Mouse (Mus musculus) A20 (cell line): Measurements from ENCODE around the gene Cabp1.
"Not testable (repeated sequence)": the region's sequence is repeated elsewhere in the genome, so short reads cannot be mapped to it uniquely, and the experiment has no call there.

Experiments
- DNase-seq: peaks from one replicate; pipeline ENCODE4 v3.0.0-alpha.2; 2011; ENCODE audit warnings: low read depth, low spot score

The Cabp1 gene

GRCm38 (mm10) chr5:115152132-115152956 lies 41.8 kb downstream of the Cabp1 start:
- DNase-seq, result no peak

- no peak for DNase-seq
Observed at GRCm38 (mm10) chr5:115151457-115151856, 42.7 kb downstream of the Cabp1 start.

GRCm38 (mm10) chr5:115150991-115151390 lies 43.2 kb downstream of the Cabp1 start:
- DNase-seq, result no peak

GRCm38 (mm10) chr5:115149675-115150459 lies 44.3 kb downstream of the Cabp1 start:
- no peak for DNase-seq

GRCm38 (mm10) chr5:115148872-115149271 lies 45.3 kb downstream of the Cabp1 start:
- not testable (repeated sequence) for DNase-seq

GRCm38 (mm10) chr5:115148378-115148777 lies 45.8 kb downstream of the Cabp1 start:
- DNase-seq, result no peak

- no peak for DNase-seq
Observed at GRCm38 (mm10) chr5:115147388-115147787, 46.8 kb downstream of the Cabp1 start.

- DNase-seq, result no peak
Observed at GRCm38 (mm10) chr5:115146747-115147130, 47.4 kb downstream of the Cabp1 start.

GRCm38 (mm10) chr5:115145976-115146746 lies 48.0 kb downstream of the Cabp1 start:
- DNase-seq, result no peak

- DNase-seq, result no peak
Observed at GRCm38 (mm10) chr5:115145253-115145968, 48.8 kb downstream of the Cabp1 start.

- DNase-seq, result no peak
Observed at GRCm38 (mm10) chr5:115144471-115144870, 49.7 kb downstream of the Cabp1 start.

GRCm38 (mm10) chr5:115143552-115143951 lies 50.6 kb downstream of the Cabp1 start:
- DNase-seq, result no peak

- DNase-seq, result no peak
Observed at GRCm38 (mm10) chr5:115142166-115142697, 51.9 kb downstream of the Cabp1 start.

GRCm38 (mm10) chr5:115140726-115141125 lies 53.5 kb downstream of the Cabp1 start:
- DNase-seq, result no peak

- DNase-seq, result peak; percentile 20
Observed at GRCm38 (mm10) chr5:115139124-115139523, 55.1 kb downstream of the Cabp1 start.

- peak; percentile 93 for DNase-seq
Observed at GRCm38 (mm10) chr5:115134234-115135165, 59.7 kb downstream of the Cabp1 start, which contains the start of gene Unc119b. Unc119b (minus strand) TSS chr5:115134975.

GRCm38 (mm10) chr5:115133358-115134066 lies 60.7 kb downstream of the Cabp1 start:
- peak; percentile 49 for DNase-seq

GRCm38 (mm10) chr5:115132465-115132864 lies 61.7 kb downstream of the Cabp1 start:
- DNase-seq, result peak; percentile 24

- no peak for DNase-seq
Observed at GRCm38 (mm10) chr5:115129328-115129727, 64.9 kb downstream of the Cabp1 start.
